Mouse (Mus musculus) heart, embryonic 16.5 days (tissue): Measurements from ENCODE around the gene Tspan18. TPM values are rescaled to one million over a fixed set of nuclear protein-coding genes. Genes with fewer than 3 reads are reported as not detected.

ENCODE experiments used
- ATAC-seq: fragments of 200-750 bp; cut with Nextera tagmentation; replicated peaks from 2 replicates; pipeline ENCODE4 v1.8.0; 2017; ENCODE audit warnings: moderate number of reproducible peaks; ENCODE audit not compliant: insufficient read depth, low FRiP score; ENCODE audit errors: extremely low read depth
- H3K27ac ChIP-seq: fragments of 300-500 bp; sonication (generic); 2 replicates; pipeline ENCODE4 v1.5.1; 2014; ENCODE audit warnings: mild to moderate bottlenecking, low read length, control low read depth, moderate library complexity
- H3K27me3 ChIP-seq: fragments of 300-500 bp; sonication (generic); 2 replicates; pipeline ENCODE4 v1.6.1; 2014; ENCODE audit warnings: low read length, mixed read lengths; ENCODE audit not compliant: control insufficient read depth, insufficient read depth
- H3K36me3 ChIP-seq: fragments of 300-500 bp; sonication (generic); 2 replicates; pipeline ENCODE4 v1.6.1; 2014; ENCODE audit not compliant: control insufficient read depth, insufficient read depth
- H3K4me1 ChIP-seq: fragments of 300-500 bp; sonication (generic); 2 replicates; pipeline ENCODE4 v1.6.1; 2014; ENCODE audit warnings: low read length, mixed read lengths; ENCODE audit not compliant: control insufficient read depth, insufficient read depth
- H3K4me2 ChIP-seq: fragments of 300-500 bp; sonication (generic); 2 replicates; pipeline ENCODE4 v1.6.1; 2014; ENCODE audit warnings: low read depth, mild to moderate bottlenecking, control low read depth, low read length
- H3K4me3 ChIP-seq: fragments of 300-500 bp; sonication (generic); 2 replicates; pipeline ENCODE4 v1.5.1; 2014; ENCODE audit warnings: mild to moderate bottlenecking, control low read depth, low read length
- H3K9ac ChIP-seq: fragments of 300-500 bp; sonication (generic); 2 replicates; pipeline ENCODE4 v1.6.1; 2014; ENCODE audit warnings: low read length, control low read depth
- H3K9me3 ChIP-seq: fragments of 300-500 bp; sonication (generic); replicated peaks from 2 replicates; pipeline ENCODE4 v1.6.1; 2016; ENCODE audit warnings: low read length; ENCODE audit not compliant: control insufficient read depth
- WGBS: fragments of 180-500 bp; shearing (Covaris S2); extraction: QIAGEN DNeasy Blood & Tissue Kit; methylation state at CpG from one replicate; pipeline ENCODE4 v1.1.7; 2014; 5-methylcytosine and 5-hydroxymethylcytosine counted together
- polyA plus RNA-seq: library from polyadenylated mRNA; unstranded; fragments of >200 nt; fragmentation: Nextera tagmentation; extraction: Ambion mirVana; gene quantifications from 2 replicates; pipeline ENCODE4 v1.2.1, GENCODE M21; 2015

Gene Tspan18
- polyA plus RNA-seq, 1 experiment from 2014 or later, result 33.9 TPM

- Histone ChIP-seq H3K4me2 (no peak overlapping the region), H3K27ac (no peak overlapping the region), H3K4me3 (no peak overlapping the region), H3K9me3 (no peaks in the 10 kb centered on the region), H3K36me3 (no peaks in the 10 kb centered on the region), H3K9ac (no peak overlapping the region), H3K27me3 (0 out of 2 replicates have a peak, but pooled peaks cover 2% of the 10 kb centered on the region), H3K4me1 (peaks cover 8% of the 10 kb centered on the region; the same call in 1 of the 2 replicates)
- ATAC-seq, result no peak
- WGBS, result 58% methylated on average over 19 of the region's 19 CpGs
Observed at GRCm38 (mm10) chr2:93170156-93170844, 164.0 kb downstream of the Tspan18 start.

- 70% methylated on average over 14 of the region's 14 CpGs for WGBS
Observed at GRCm38 (mm10) chr2:93166734-93167406, 167.4 kb downstream of the Tspan18 start.

DNA sequence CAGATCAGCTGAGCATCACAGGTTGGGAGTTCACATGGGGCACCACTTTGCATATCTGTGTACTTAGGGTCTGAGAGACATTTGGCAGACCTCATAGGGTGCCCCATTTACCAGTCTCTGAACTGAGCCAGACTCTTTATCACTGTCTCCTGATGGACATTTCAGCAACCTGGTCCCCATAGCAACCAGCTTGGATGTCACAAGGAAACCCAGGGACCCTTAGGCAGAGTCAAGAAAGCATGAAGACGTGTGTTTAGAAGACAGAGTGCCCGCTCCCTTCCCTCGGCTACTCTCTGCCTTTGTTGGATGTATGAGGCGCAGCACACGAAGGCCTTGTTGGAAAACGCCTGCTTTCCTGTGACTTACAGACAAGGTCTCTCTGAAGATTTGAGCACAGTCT, 168.0 kb downstream of the Tspan18 start:
- Histone ChIP-seq H3K4me2 (no peak overlapping the region), H3K9me3 (no peaks in the 10 kb centered on the region), H3K27ac (no peak overlapping the region), H3K27me3 (no peaks in the 10 kb centered on the region), H3K9ac (no peak overlapping the region), H3K36me3 (no peaks in the 10 kb centered on the region), H3K4me3 (no peak overlapping the region), H3K4me1 (peaks cover 20% of the 10 kb centered on the region)
- 74% methylated on average over 6 of the region's 6 CpGs for WGBS
- ATAC-seq, result no peak

More at GRCm38 (mm10) chr2:93166734-93167406, 167.4 kb downstream of the Tspan18 start:
- ATAC-seq, result no peak
- H3K9ac ChIP-seq, result no peak overlapping the region
- no peak overlapping the region for H3K4me2 ChIP-seq
- no peaks in the 10 kb centered on the region for H3K36me3 ChIP-seq
- H3K4me1 ChIP-seq, result peaks cover 20% of the 10 kb centered on the region
- no peaks in the 10 kb centered on the region for H3K9me3 ChIP-seq
- no peak overlapping the region for H3K4me3 ChIP-seq
- no peaks in the 10 kb centered on the region for H3K27me3 ChIP-seq
- no peak overlapping the region for H3K27ac ChIP-seq

DNA sequence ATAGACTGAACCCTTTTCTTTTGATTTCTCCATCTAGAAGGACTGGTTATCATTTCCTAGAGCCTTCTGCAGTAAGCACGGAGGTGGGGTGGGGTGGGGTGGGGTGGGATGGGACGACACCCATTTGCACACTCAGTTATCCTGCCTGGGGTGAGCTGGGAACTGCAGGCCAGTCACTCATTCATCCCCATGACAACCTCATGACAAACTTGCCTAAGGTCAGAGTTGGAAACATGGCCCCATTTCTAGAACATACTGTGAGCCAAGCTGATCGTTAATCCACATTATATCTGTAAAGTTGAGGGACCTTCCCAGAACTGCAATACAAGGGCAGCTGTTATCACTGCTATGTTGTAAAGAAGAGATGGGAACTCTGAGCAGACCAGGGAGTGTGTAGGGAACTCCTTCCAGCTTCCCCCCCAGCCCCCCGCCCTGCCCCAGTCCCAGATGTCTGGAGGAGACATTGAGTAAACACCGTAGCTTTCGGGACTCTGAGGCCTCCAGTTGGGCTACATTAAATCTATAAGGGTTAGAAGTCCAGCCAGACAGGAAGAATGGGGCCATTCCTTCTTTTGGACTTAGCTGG, 170.5 kb downstream of the Tspan18 start:
- no peak for ATAC-seq
- Histone ChIP-seq H3K36me3 (no peaks in the 10 kb centered on the region), H3K4me1 (peaks cover 20% of the 10 kb centered on the region), H3K9ac (no peak overlapping the region), H3K9me3 (no peaks in the 10 kb centered on the region), H3K4me2 (no peak overlapping the region), H3K27ac (no peak overlapping the region), H3K27me3 (no peaks in the 10 kb centered on the region), H3K4me3 (no peak overlapping the region)
- WGBS, result 73% methylated on average over 6 of the region's 6 CpGs

- no peak overlapping the region for H3K9ac ChIP-seq
- 6% methylated on average over 2 of the region's 2 CpGs for WGBS
- ATAC-seq, result peak; percentile 59
- no peaks in the 10 kb centered on the region for H3K27me3 ChIP-seq
- H3K4me3 ChIP-seq, result no peak overlapping the region
- no peaks in the 10 kb centered on the region for H3K36me3 ChIP-seq
- no peak overlapping the region for H3K4me2 ChIP-seq
- peak overlapping the region; percentile 48; the same call in 1 of the 2 replicates for H3K27ac ChIP-seq
- H3K4me1 ChIP-seq, result peaks cover 20% of the 10 kb centered on the region
- no peaks in the 10 kb centered on the region for H3K9me3 ChIP-seq
Observed at GRCm38 (mm10) chr2:93163317-93163716, 171.0 kb downstream of the Tspan18 start.

GRCm38 (mm10) chr2:93162791-93163190, 171.5 kb downstream of the Tspan18 start:
- peak overlapping the region; percentile 48; the same call in 1 of the 2 replicates for H3K27ac ChIP-seq
- WGBS, result 34% methylated on average over 4 of the region's 4 CpGs
- H3K9ac ChIP-seq, result no peak overlapping the region
- H3K4me2 ChIP-seq, result no peak overlapping the region
- no peak for ATAC-seq
- no peak overlapping the region for H3K4me3 ChIP-seq
- no peaks in the 10 kb centered on the region for H3K9me3 ChIP-seq
- H3K4me1 ChIP-seq, result peaks cover 20% of the 10 kb centered on the region
- H3K36me3 ChIP-seq, result no peaks in the 10 kb centered on the region
- H3K27me3 ChIP-seq, result no peaks in the 10 kb centered on the region

DNA sequence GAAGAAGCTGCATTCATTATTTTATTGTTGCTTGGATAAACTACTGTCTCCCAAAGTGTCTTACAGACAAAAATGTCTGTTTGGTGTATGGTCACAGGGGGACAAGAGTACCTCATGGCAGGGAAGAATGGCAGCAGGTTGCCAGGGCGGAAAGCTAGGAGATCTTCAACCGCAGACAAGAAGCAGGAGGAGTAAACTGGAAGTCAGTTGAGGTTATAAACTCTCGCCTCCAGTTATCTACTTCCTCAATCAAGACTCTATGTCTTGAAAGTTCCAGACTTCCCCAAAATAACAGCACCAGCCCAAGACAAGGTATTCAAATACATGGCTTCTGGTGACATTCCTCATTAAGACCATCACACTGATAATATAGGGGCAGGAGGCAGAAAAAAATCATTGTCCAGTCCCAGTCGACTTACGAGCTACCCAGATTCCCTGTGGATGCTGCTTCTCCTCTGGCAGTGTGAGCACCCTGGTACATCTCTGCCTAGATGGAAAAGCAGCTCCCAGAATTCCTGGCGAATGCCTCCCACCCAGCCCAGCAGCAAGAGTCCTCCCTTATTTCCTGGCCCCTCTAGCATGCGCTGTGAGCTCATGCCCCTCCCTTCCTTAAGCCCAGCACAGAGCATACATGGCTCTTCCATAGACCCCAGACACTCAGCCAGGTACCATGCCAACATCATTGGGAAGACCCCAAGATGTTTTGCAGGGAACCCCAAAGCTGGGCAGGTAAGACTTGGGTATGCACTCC, 172.2 kb downstream of the Tspan18 start:
- 67% methylated on average over 7 of the region's 7 CpGs for WGBS
- Histone ChIP-seq H3K4me2 (no peak overlapping the region), H3K27ac (peak overlapping the region; percentile 34; the same call in 1 of the 2 replicates), H3K4me1 (peaks cover 20% of the 10 kb centered on the region), H3K9ac (no peak overlapping the region), H3K9me3 (no peaks in the 10 kb centered on the region), H3K36me3 (no peaks in the 10 kb centered on the region), H3K27me3 (no peaks in the 10 kb centered on the region), H3K4me3 (no peak overlapping the region)
- ATAC-seq, result no peak

- Histone ChIP-seq H3K27ac (no peak overlapping the region), H3K27me3 (no peaks in the 10 kb centered on the region), H3K9ac (no peak overlapping the region), H3K9me3 (no peaks in the 10 kb centered on the region), H3K4me1 (peaks cover 17% of the 10 kb centered on the region), H3K4me3 (no peak overlapping the region), H3K36me3 (no peaks in the 10 kb centered on the region), H3K4me2 (no peak overlapping the region)
- 80% methylated on average over 4 of the region's 4 CpGs for WGBS
- no peak for ATAC-seq
Observed at GRCm38 (mm10) chr2:93160467-93161035, 173.8 kb downstream of the Tspan18 start.
